Mouse (Mus musculus) spleen, adult 2 months (tissue): ENCODE data around the gene Sh3rf1. TPM values are rescaled to one million over a fixed set of nuclear protein-coding genes. Genes with fewer than 3 reads are reported as not detected.

Experiments
- DNase-seq, 2 experiments: peaks; one replicate each; pipeline versions ENCODE4 v3.0.0 to v3.0.0-alpha.2; 2012 to 2021; ENCODE audit warnings: low spot score in 2 of 2, low read depth in 1 of 2
- H3K27ac ChIP-seq: fragments of 200-500 bp; 2 replicates; pipeline ENCODE4 v1.5.1; 2012; ENCODE audit warnings: low read length, inconsistent platforms; ENCODE audit not compliant: insufficient read depth
- H3K27me3 ChIP-seq: fragments of 200-500 bp; 2 replicates; pipeline ENCODE4 v1.6.1; 2012; ENCODE audit warnings: mild to moderate bottlenecking, moderate library complexity, low read length, inconsistent platforms; ENCODE audit not compliant: control insufficient read depth, insufficient read depth
- H3K36me3 ChIP-seq: fragments of 200-500 bp; 2 replicates; pipeline ENCODE4 v1.6.1; 2012; ENCODE audit warnings: mild to moderate bottlenecking, low read length, inconsistent platforms; ENCODE audit not compliant: control insufficient read depth, insufficient read depth
- H3K4me1 ChIP-seq: fragments of 200-500 bp; 2 replicates; pipeline ENCODE4 v1.6.1; 2011; ENCODE audit warnings: inconsistent platforms; ENCODE audit not compliant: control insufficient read depth, insufficient read depth, insufficient read length
- H3K4me3 ChIP-seq: fragments of 200-500 bp; 2 replicates; pipeline ENCODE4 v1.5.1; 2011; ENCODE audit warnings: mild to moderate bottlenecking, inconsistent platforms; ENCODE audit not compliant: insufficient read depth, insufficient read length; ENCODE audit errors: extremely low read depth
- CTCF ChIP-seq: fragments of 200-500 bp; IDR thresholded peaks from 2 replicates; pipeline ENCODE4 v1.5.1; 2011; ENCODE audit warnings: mild to moderate bottlenecking, inconsistent platforms; ENCODE audit not compliant: insufficient read depth, insufficient read length, insufficient replicate concordance; ENCODE audit errors: extremely low read depth
- POLR2A ChIP-seq: fragments of 200-500 bp; IDR thresholded peaks from 2 replicates; pipeline ENCODE4 v1.6.1; 2011; ENCODE audit warnings: low read depth, low read length, inconsistent platforms
- WGBS: fragments of 180-500 bp; shearing (Covaris S2); methylation state at CpG from one replicate; pipeline ENCODE4 v1.1.7; 2018; 5-methylcytosine and 5-hydroxymethylcytosine counted together
- polyA plus RNA-seq: library from polyadenylated mRNA; depleted of rRNA; stranded (reverse); fragments of >200 nt; gene quantifications from 2 replicates; pipeline ENCODE4 v1.2.3, GENCODE M21; 2012; rRNA removed

Sh3rf1 gene
- polyA plus RNA-seq = 2.5 and 3.6 TPM in 2 replicates

- peak; percentile 28 to 71 for DNase-seq
- peak within 1 kb of the TSS; percentile 92 for H3K4me3 ChIP-seq
- TF ChIP-seq POLR2A (0 out of 2 replicates have a peak, but pooled peaks have one; percentile 3), CTCF (no peak)
- H3K36me3 ChIP-seq = no peaks in the 10 kb centered on the region
- H3K27ac ChIP-seq = peak within 1 kb of the TSS; percentile 82
- under 1% methylated on average over 71 of the region's 84 CpGs for WGBS
- no peaks in the 10 kb centered on the region for H3K27me3 ChIP-seq
- peaks cover 4% of the 10 kb centered on the region; the same call in 1 of the 2 replicates for H3K4me1 ChIP-seq
These were observed at the start of gene Sh3rf1 for GRCm38 (mm10) chr8:61223729-61224379. Gene Sh3rf1 (plus strand): TSS chr8:61223872.

GRCm38 (mm10) chr8:61173921-61174492, 49.7 kb upstream of the Sh3rf1 start:
- WGBS = 90% methylated on average over 7 of the region's 7 CpGs
- no peaks in the 10 kb centered on the region for H3K4me1 ChIP-seq
- no peak overlapping the region for H3K27ac ChIP-seq
- TF ChIP-seq POLR2A (no peak), CTCF (no peak)
- H3K27me3 ChIP-seq = no peaks in the 10 kb centered on the region
- H3K36me3 ChIP-seq = no peaks in the 10 kb centered on the region
- H3K4me3 ChIP-seq = no peak overlapping the region
- no peak for DNase-seq

GRCm38 (mm10) chr8:61175876-61176275, 47.8 kb upstream of the Sh3rf1 start:
- 92% methylated on average over 2 of the region's 2 CpGs for WGBS
- TF ChIP-seq POLR2A (no peak), CTCF (no peak)

GRCm38 (mm10) chr8:61177680-61178593, 45.7 kb upstream of the Sh3rf1 start:
- DNase-seq = no peak
- Histone ChIP-seq H3K36me3 (no peaks in the 10 kb centered on the region), H3K4me3 (no peak overlapping the region), H3K27ac (no peak overlapping the region), H3K27me3 (no peaks in the 10 kb centered on the region), H3K4me1 (no peaks in the 10 kb centered on the region)
- TF ChIP-seq CTCF (no peak), POLR2A (no peak)
- WGBS = 53% methylated on average over 12 of the region's 12 CpGs

More at GRCm38 (mm10) chr8:61175876-61176275, 47.8 kb upstream of the Sh3rf1 start:
- Histone ChIP-seq H3K36me3 (no peaks in the 10 kb centered on the region), H3K4me1 (no peaks in the 10 kb centered on the region), H3K4me3 (no peak overlapping the region), H3K27ac (no peak overlapping the region), H3K27me3 (no peaks in the 10 kb centered on the region)
- DNase-seq = no peak

- no peak overlapping the region for H3K4me3 ChIP-seq
- 92% methylated on average over 11 of the region's 11 CpGs for WGBS
- TF ChIP-seq CTCF (no peak), POLR2A (no peak)
- H3K27me3 ChIP-seq = no peaks in the 10 kb centered on the region
- H3K4me1 ChIP-seq = no peaks in the 10 kb centered on the region
- H3K36me3 ChIP-seq = no peaks in the 10 kb centered on the region
- H3K27ac ChIP-seq = no peak overlapping the region
- DNase-seq = no peak
These were observed 45.0 kb upstream of the Sh3rf1 start for GRCm38 (mm10) chr8:61178594-61179140.

- Histone ChIP-seq H3K27ac (no peak overlapping the region), H3K36me3 (no peaks in the 10 kb centered on the region), H3K4me3 (no peak overlapping the region), H3K27me3 (no peaks in the 10 kb centered on the region), H3K4me1 (no peaks in the 10 kb centered on the region)
- TF ChIP-seq CTCF = no peak
- TF ChIP-seq POLR2A = no peak
- whole genome bisulfite sequencing = 78% methylated on average over 2 of the region's 2 CpGs
- DNase-seq = no peak
These were observed 42.1 kb upstream of the Sh3rf1 start for GRCm38 (mm10) chr8:61181592-61181991.
